Mouse (Mus musculus): Measurements from ENCODE around the gene Kank1.
A peak's percentile ranks its signal among the peaks of the same experiment; 100 is the strongest.
"Not testable (repeated sequence)": the region's sequence is repeated elsewhere in the genome, so short reads cannot be mapped to it uniquely, and the experiment has no call there.

Kank1 gene

GRCm38 (mm10) chr19:25439807-25440206, 203.0 kb downstream of the Kank1 start:
- no peak for DNase-seq (ENCODE audit: low read depth)

- DNase-seq (ENCODE audit: low read depth): no peak
These were observed 204.0 kb downstream of the Kank1 start for GRCm38 (mm10) chr19:25440736-25441135.

GRCm38 (mm10) chr19:25445054-25445453, 208.3 kb downstream of the Kank1 start:
- peak; percentile 25 for DNase-seq (ENCODE audit: low read depth)

GRCm38 (mm10) chr19:25445842-25446241, 209.1 kb downstream of the Kank1 start:
- DNase-seq (ENCODE audit: low read depth): no peak

GRCm38 (mm10) chr19:25446683-25447082, 209.9 kb downstream of the Kank1 start:
- DNase-seq (ENCODE audit: low read depth): no peak

GRCm38 (mm10) chr19:25447373-25447772, 210.6 kb downstream of the Kank1 start:
- no peak for DNase-seq (ENCODE audit: low read depth)

GRCm38 (mm10) chr19:25450869-25451629, 214.3 kb downstream of the Kank1 start:
- DNase-seq (ENCODE audit: low read depth): peak; percentile 4

- no peak for DNase-seq (ENCODE audit: low read depth)
These were observed 216.4 kb downstream of the Kank1 start for GRCm38 (mm10) chr19:25453146-25453545.

- no peak for DNase-seq (ENCODE audit: low read depth)
These were observed 224.0 kb downstream of the Kank1 start for GRCm38 (mm10) chr19:25460760-25461159.

- no peak for DNase-seq (ENCODE audit: low read depth)
These were observed 225.0 kb downstream of the Kank1 start for GRCm38 (mm10) chr19:25461553-25462320.

GRCm38 (mm10) chr19:25475806-25476205, 239.0 kb downstream of the Kank1 start:
- DNase-seq (ENCODE audit: low read depth): not testable (repeated sequence)

- DNase-seq (ENCODE audit: low read depth): no peak
These were observed 242.4 kb downstream of the Kank1 start for GRCm38 (mm10) chr19:25479152-25479669.

GRCm38 (mm10) chr19:25480820-25481219, 244.0 kb downstream of the Kank1 start:
- no peak for DNase-seq (ENCODE audit: low read depth)

Measured in c-Kit-positive CD71-positive TER-119-negative erythroid progenitor cells, embryonic 14.5 days (primary cell).